Mouse (Mus musculus) myocyte (in vitro differentiated cells): ENCODE measurements around the gene Ddx56.
A peak's percentile ranks its signal among the peaks of the same experiment; 100 is the strongest.

ENCODE experiments used
- CEBPB ChIP-seq: IDR thresholded peaks from 2 replicates; pipeline ENCODE4 v1.6.1; 2011; ENCODE audit warnings: mild to moderate bottlenecking, moderate library complexity; ENCODE audit not compliant: poor library complexity, insufficient read depth, severe bottlenecking
- E2F4 ChIP-seq: IDR thresholded peaks from one replicate; pipeline ENCODE4 v1.6.1; 2011; ENCODE audit warnings: mild to moderate bottlenecking, control low read depth, moderate library complexity; ENCODE audit not compliant: insufficient read depth
- MAX ChIP-seq: IDR thresholded peaks from one replicate; pipeline ENCODE4 v1.6.1; 2011; ENCODE audit warnings: low read depth, mild to moderate bottlenecking, control low read depth
- MYOD1 ChIP-seq, 3 experiments: IDR thresholded peaks; one replicate each; pipeline ENCODE4 v1.6.1; 2011; ENCODE audit warnings: control low read depth in 2 of 3, low read depth in 2 of 3, mild to moderate bottlenecking in 2 of 3, moderate library complexity in 1 of 3; ENCODE audit not compliant: insufficient read length in 2 of 3, control insufficient read depth in 1 of 3
- MYOG ChIP-seq, 3 experiments: IDR thresholded peaks; one replicate each; pipeline ENCODE4 v1.6.1; 2011; ENCODE audit warnings: control low read depth in 2 of 3, low read depth in 2 of 3, mild to moderate bottlenecking in 2 of 3; ENCODE audit not compliant: insufficient read length in 2 of 3, control insufficient read depth in 1 of 3, insufficient read depth in 1 of 3
- POLR2A ChIP-seq: IDR thresholded peaks from one replicate; pipeline ENCODE4 v1.6.1; 2011; ENCODE audit warnings: low read depth, mild to moderate bottlenecking, control low read depth, moderate library complexity; ENCODE audit not compliant: insufficient read length
- POLR2AphosphoS2 ChIP-seq: IDR thresholded peaks from one replicate; pipeline ENCODE4 v1.6.1; 2011; ENCODE audit warnings: low read depth, control low read depth; ENCODE audit not compliant: insufficient read length
- SRF ChIP-seq: IDR thresholded peaks from one replicate; pipeline ENCODE4 v1.6.1; 2011; ENCODE audit warnings: low read depth; ENCODE audit not compliant: control insufficient read depth, insufficient read length
- TCF12 ChIP-seq: IDR thresholded peaks from one replicate; pipeline ENCODE4 v1.6.1; 2011; ENCODE audit warnings: mild to moderate bottlenecking, control low read depth; ENCODE audit not compliant: poor library complexity, insufficient read depth, severe bottlenecking
- TCF3 ChIP-seq: IDR thresholded peaks from one replicate; pipeline ENCODE4 v1.6.1; 2011; ENCODE audit warnings: low read depth, control low read depth; ENCODE audit not compliant: insufficient read length
- USF1 ChIP-seq: IDR thresholded peaks from one replicate; pipeline ENCODE4 v1.6.1; 2011; ENCODE audit warnings: low read depth, mild to moderate bottlenecking, control low read depth, moderate library complexity

GRCm38 (mm10) chr11:6291401-6292115 is 24.0 kb upstream of the Ddx56 start, which contains the start of gene Ogdh:
- no peak for TF ChIP-seq MYOG (IDR thresholded peaks at IDR 0.05; ENCODE audit: control insufficient read depth in 1 of 3, insufficient read depth in 1 of 3, insufficient read length in 2 of 3, low read depth in 2 of 3)
- peak; percentile 89 for TF ChIP-seq POLR2A
- peak; percentile 88 for TF ChIP-seq POLR2AphosphoS2
- no peak for TF ChIP-seq TCF3
- no peak for TF ChIP-seq TCF12
- TF ChIP-seq MYOD1 (IDR thresholded peaks at IDR 0.05; ENCODE audit: control insufficient read depth in 1 of 3, insufficient read length in 2 of 3, low read depth in 2 of 3): peak in 1 of 3 experiments; percentile 34
- TF ChIP-seq SRF: peak; percentile 57
- no peak for TF ChIP-seq MAX
- no peak for TF ChIP-seq E2F4
- TF ChIP-seq USF1: no peak
- no peak for TF ChIP-seq CEBPB
